Mouse (Mus musculus) myocyte (in vitro differentiated cells): ENCODE measurements around the gene 1700008O03Rik. TPM values are rescaled to one million over a fixed set of nuclear protein-coding genes. Genes with fewer than 3 reads are reported as not detected.

Experiments
- H3K27me3 ChIP-seq: one replicate; pipeline ENCODE4 v1.6.1; 2011; ENCODE audit not compliant: control insufficient read depth, insufficient read depth, insufficient read length
- H3K36me3 ChIP-seq: one replicate; pipeline ENCODE4 v1.6.1; 2011; ENCODE audit not compliant: control insufficient read depth, insufficient read depth
- H3K4me2 ChIP-seq: one replicate; pipeline ENCODE4 v1.6.1; 2011; ENCODE audit warnings: low read depth, control low read depth
- H3K4me3 ChIP-seq: one replicate; pipeline ENCODE4 v1.5.1; 2011; ENCODE audit warnings: mild to moderate bottlenecking, control low read depth, moderate library complexity
- H3K79me2 ChIP-seq: one replicate; pipeline ENCODE4 v1.6.1; 2011; ENCODE audit not compliant: control insufficient read depth, insufficient read depth
- H3ac ChIP-seq: one replicate; pipeline ENCODE4 v1.6.1; 2011; ENCODE audit not compliant: control insufficient read depth, insufficient read length
- CEBPB ChIP-seq: IDR thresholded peaks from 2 replicates; pipeline ENCODE4 v1.6.1; 2011; ENCODE audit warnings: mild to moderate bottlenecking, moderate library complexity; ENCODE audit not compliant: poor library complexity, insufficient read depth, severe bottlenecking
- E2F4 ChIP-seq: IDR thresholded peaks from one replicate; pipeline ENCODE4 v1.6.1; 2011; ENCODE audit warnings: mild to moderate bottlenecking, control low read depth, moderate library complexity; ENCODE audit not compliant: insufficient read depth
- MAX ChIP-seq: IDR thresholded peaks from one replicate; pipeline ENCODE4 v1.6.1; 2011; ENCODE audit warnings: low read depth, mild to moderate bottlenecking, control low read depth
- MYOD1 ChIP-seq, 3 experiments: IDR thresholded peaks; one replicate each; pipeline ENCODE4 v1.6.1; 2011; ENCODE audit warnings: control low read depth in 2 of 3, low read depth in 2 of 3, mild to moderate bottlenecking in 2 of 3, moderate library complexity in 1 of 3; ENCODE audit not compliant: insufficient read length in 2 of 3, control insufficient read depth in 1 of 3
- MYOG ChIP-seq, 3 experiments: IDR thresholded peaks; one replicate each; pipeline ENCODE4 v1.6.1; 2011; ENCODE audit warnings: control low read depth in 2 of 3, low read depth in 2 of 3, mild to moderate bottlenecking in 2 of 3; ENCODE audit not compliant: insufficient read length in 2 of 3, control insufficient read depth in 1 of 3, insufficient read depth in 1 of 3
- POLR2A ChIP-seq: IDR thresholded peaks from one replicate; pipeline ENCODE4 v1.6.1; 2011; ENCODE audit warnings: low read depth, mild to moderate bottlenecking, control low read depth, moderate library complexity; ENCODE audit not compliant: insufficient read length
- POLR2AphosphoS2 ChIP-seq: IDR thresholded peaks from one replicate; pipeline ENCODE4 v1.6.1; 2011; ENCODE audit warnings: low read depth, control low read depth; ENCODE audit not compliant: insufficient read length
- REST ChIP-seq: IDR thresholded peaks from one replicate; pipeline ENCODE4 v1.6.1; 2011; ENCODE audit warnings: mild to moderate bottlenecking, control low read depth, moderate library complexity; ENCODE audit not compliant: insufficient read depth, insufficient read length
- SRF ChIP-seq: IDR thresholded peaks from one replicate; pipeline ENCODE4 v1.6.1; 2011; ENCODE audit warnings: low read depth; ENCODE audit not compliant: control insufficient read depth, insufficient read length
- TCF12 ChIP-seq: IDR thresholded peaks from one replicate; pipeline ENCODE4 v1.6.1; 2011; ENCODE audit warnings: mild to moderate bottlenecking, control low read depth; ENCODE audit not compliant: poor library complexity, insufficient read depth, severe bottlenecking
- TCF3 ChIP-seq: IDR thresholded peaks from one replicate; pipeline ENCODE4 v1.6.1; 2011; ENCODE audit warnings: low read depth, control low read depth; ENCODE audit not compliant: insufficient read length
- USF1 ChIP-seq: IDR thresholded peaks from one replicate; pipeline ENCODE4 v1.6.1; 2011; ENCODE audit warnings: low read depth, mild to moderate bottlenecking, control low read depth, moderate library complexity
- polyA plus RNA-seq: library from polyadenylated mRNA; unstranded; fragments of >200 nt; fragmentation: generic; extraction: Trizol; gene quantifications from one replicate; pipeline ENCODE4 v1.2.1, GENCODE M21; 2012; ENCODE audit warnings: missing spikeins

The 1700008O03Rik gene
- not detected for polyA plus RNA-seq

DNA sequence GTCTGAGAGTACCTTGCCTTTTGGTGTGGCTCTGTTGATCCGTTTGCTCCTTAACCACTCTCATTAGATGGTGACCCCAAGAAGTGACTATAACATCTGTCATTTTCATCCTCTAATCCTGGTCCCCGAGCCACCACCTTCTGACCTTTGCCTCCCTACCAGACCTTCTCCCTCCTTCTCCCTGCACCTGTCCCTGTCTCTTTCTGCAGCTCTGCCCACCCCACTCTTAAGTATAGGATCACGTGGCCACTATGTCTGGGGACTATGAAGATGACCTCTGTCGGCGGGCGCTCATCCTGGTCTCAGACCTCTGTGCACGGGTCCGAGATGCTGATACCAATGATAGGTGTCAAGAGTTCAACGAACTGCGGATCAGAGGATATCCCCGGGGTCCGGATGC, at the start of gene 1700008O03Rik:
Gene 1700008O03Rik (minus strand): TSS at position 101 of the 400 bp plus-strand sequence.
- Histone ChIP-seq H3K4me3 (no peak within 1 kb of the TSS), H3ac (no peak within 1 kb of the TSS), H3K27me3 (peaks cover 78% of the 10 kb centered on the region), H3K79me2 (no peaks in the 10 kb centered on the region), H3K36me3 (no peaks in the 10 kb centered on the region), H3K4me2 (no peak within 1 kb of the TSS)
- no peak for TF ChIP-seq MAX

DNA sequence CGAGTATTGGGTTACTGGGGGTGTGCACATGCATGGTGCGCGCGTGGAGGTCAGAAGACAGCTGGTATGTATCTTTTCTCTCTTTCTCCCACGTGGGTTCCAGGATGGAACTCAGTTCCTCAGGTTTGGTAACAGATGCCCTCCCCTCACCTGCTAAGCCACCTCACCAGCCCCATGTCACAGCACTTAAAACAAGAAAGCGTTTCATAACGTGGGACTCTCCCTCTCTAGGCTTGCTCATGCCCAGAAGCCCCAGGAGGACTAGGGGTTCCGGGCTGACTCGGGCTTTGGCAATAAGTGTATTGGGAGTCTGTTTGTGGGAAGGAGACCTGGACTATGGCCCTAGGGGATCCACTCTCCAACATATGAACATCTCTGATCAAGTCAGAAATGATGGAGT, 48.5 kb upstream of the 1700008O03Rik start:
- Histone ChIP-seq H3K36me3 (no peaks in the 10 kb centered on the region), H3K79me2 (no peaks in the 10 kb centered on the region), H3K4me2 (no peak overlapping the region), H3K4me3 (no peak overlapping the region), H3ac (no peak overlapping the region), H3K27me3 (peaks cover 52% of the 10 kb centered on the region)
- TF ChIP-seq CEBPB (no peak), MYOD1 (IDR thresholded peaks at IDR 0.05; ENCODE audit: control insufficient read depth in 1 of 3, insufficient read length in 2 of 3, low read depth in 2 of 3) (no peak), REST (no peak), E2F4 (no peak), SRF (no peak)

DNA sequence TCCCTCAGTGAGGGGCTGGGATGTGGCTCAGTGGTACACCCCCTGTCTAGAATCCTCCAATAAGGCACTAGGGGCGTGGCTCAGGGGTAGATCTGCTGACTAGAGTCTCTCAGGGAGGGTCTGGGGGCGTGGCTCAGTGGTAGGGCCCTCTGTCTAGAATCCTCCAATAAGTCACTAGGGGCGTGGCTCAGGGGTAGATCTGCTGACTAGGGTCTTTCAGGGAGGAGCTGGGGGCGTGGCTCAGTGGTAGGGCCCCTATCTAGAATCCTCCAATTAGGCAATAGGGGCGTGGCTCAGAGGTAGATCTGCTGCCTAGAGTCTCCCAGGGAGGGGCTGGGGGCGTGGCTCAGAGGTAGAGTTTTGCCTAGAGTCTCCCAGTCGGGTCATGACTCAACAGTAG, 47.8 kb upstream of the 1700008O03Rik start:
- H3K4me3 ChIP-seq = no peak overlapping the region
- TF ChIP-seq CEBPB (no peak), POLR2A (no peak), MYOG (IDR thresholded peaks at IDR 0.05; ENCODE audit: control insufficient read depth in 1 of 3, insufficient read depth in 1 of 3, insufficient read length in 2 of 3, low read depth in 2 of 3) (no peak), POLR2AphosphoS2 (no peak), TCF3 (no peak), REST (no peak), TCF12 (no peak), E2F4 (no peak)
- H3K27me3 ChIP-seq = peaks cover 59% of the 10 kb centered on the region

GRCm38 (mm10) chr7:44432550-44432949, 46.9 kb upstream of the 1700008O03Rik start:
- no peak for TF ChIP-seq SRF
- TF ChIP-seq CEBPB = no peak
- no peak for TF ChIP-seq POLR2A
- no peak for TF ChIP-seq MYOG (IDR thresholded peaks at IDR 0.05; ENCODE audit: control insufficient read depth in 1 of 3, insufficient read depth in 1 of 3, insufficient read length in 2 of 3, low read depth in 2 of 3)
- no peak for TF ChIP-seq MYOD1 (IDR thresholded peaks at IDR 0.05; ENCODE audit: control insufficient read depth in 1 of 3, insufficient read length in 2 of 3, low read depth in 2 of 3)
- no peak for TF ChIP-seq MAX
- no peak for TF ChIP-seq E2F4
- no peak for TF ChIP-seq TCF12
- no peak for TF ChIP-seq TCF3
- TF ChIP-seq REST = no peak
- TF ChIP-seq POLR2AphosphoS2 = no peak
- TF ChIP-seq USF1 = no peak
- H3ac ChIP-seq = no peak overlapping the region
- H3K79me2 ChIP-seq = no peaks in the 10 kb centered on the region
- H3K4me2 ChIP-seq = no peak overlapping the region
- H3K36me3 ChIP-seq = no peaks in the 10 kb centered on the region
- H3K4me3 ChIP-seq = no peak overlapping the region
- peaks cover 67% of the 10 kb centered on the region for H3K27me3 ChIP-seq

More for the DNA sequence above, 47.8 kb upstream of the 1700008O03Rik start:
- Histone ChIP-seq H3ac (no peak overlapping the region), H3K79me2 (no peaks in the 10 kb centered on the region), H3K4me2 (no peak overlapping the region), H3K36me3 (no peaks in the 10 kb centered on the region)

GRCm38 (mm10) chr7:44429534-44430488, 44.2 kb upstream of the 1700008O03Rik start:
- no peak overlapping the region for H3K4me2 ChIP-seq
- TF ChIP-seq TCF12 = no peak
- no peak overlapping the region for H3K4me3 ChIP-seq

More at GRCm38 (mm10) chr7:44429534-44430488, 44.2 kb upstream of the 1700008O03Rik start:
- no peaks in the 10 kb centered on the region for H3K79me2 ChIP-seq
- no peak overlapping the region for H3ac ChIP-seq
- H3K27me3 ChIP-seq = peaks cover 65% of the 10 kb centered on the region
- H3K36me3 ChIP-seq = no peaks in the 10 kb centered on the region
